Comparison of ENCODE assay signal across 8 mouse cellular contexts in genomic region chr17:56217670-56218069, GRCm38 (mm10). TPM values are rescaled to one million over a fixed set of nuclear protein-coding genes. Genes with fewer than 3 reads are reported as not detected.
DNase-seq lines count a peak whose midpoint lies in the region; ATAC-seq lines count a peak whose summit lies in the region.

No protein-coding gene starts in this region.

- peak overlapping the region; percentile 87 for H3K4me2 ChIP-seq in heart, embryonic 11.5 days
- peak overlapping the region; percentile 72 for H3K4me2 ChIP-seq in forebrain, embryonic 15.5 days (replicated peaks)
- H3K4me2 ChIP-seq in liver, embryonic 15.5 days, result peak overlapping the region; percentile 84

- peaks cover 14% of the 10 kb centered on the region for H3K4me1 ChIP-seq in heart, embryonic 11.5 days (ENCODE audit: control insufficient read depth, insufficient read depth, low read length)
- peaks cover 33% of the 10 kb centered on the region for H3K4me1 ChIP-seq in forebrain, embryonic 15.5 days
- peaks cover 47% of the 10 kb centered on the region for H3K4me1 ChIP-seq in liver, embryonic 15.5 days (replicated peaks)

- no peaks in the 10 kb centered on the region for H3K9me3 ChIP-seq in heart, embryonic 11.5 days (replicated peaks; ENCODE audit: control insufficient read depth, low read length)
- no peaks in the 10 kb centered on the region for H3K9me3 ChIP-seq in forebrain, embryonic 15.5 days
- H3K9me3 ChIP-seq in liver, embryonic 15.5 days (replicated peaks), result no peaks in the 10 kb centered on the region

- H3K36me3 ChIP-seq in heart, embryonic 11.5 days (ENCODE audit: control insufficient read depth, insufficient read depth, low read length), result peaks cover 2% of the 10 kb centered on the region; the same call in 1 of the 2 replicates
- H3K36me3 ChIP-seq in forebrain, embryonic 15.5 days, result no peaks in the 10 kb centered on the region
- 0 out of 2 replicates have a peak, but pooled peaks cover 3% of the 10 kb centered on the region for H3K36me3 ChIP-seq in liver, embryonic 15.5 days (replicated peaks)

- peak overlapping the region; percentile 90 for H3K4me3 ChIP-seq in heart, embryonic 11.5 days (ENCODE audit: low read depth, low read length)
- H3K4me3 ChIP-seq in forebrain, embryonic 15.5 days, result peak overlapping the region; percentile 77
- H3K4me3 ChIP-seq in liver, embryonic 15.5 days (replicated peaks), result peak overlapping the region; percentile 79

- H3K9ac ChIP-seq in heart, embryonic 11.5 days (ENCODE audit: low read depth, low read length), result peak overlapping the region; percentile 94
- H3K9ac ChIP-seq in forebrain, embryonic 15.5 days (replicated peaks), result peak overlapping the region; percentile 84
- peak overlapping the region; percentile 84 for H3K9ac ChIP-seq in liver, embryonic 15.5 days

- intact Hi-C loops in heart, postnatal 36 days (cut with DNase I), result loop anchor here (2.0 kb wide), 1 partner anchor 55 kb away; the partner anchor contains the start of gene Tnfaip8l1

- ATAC-seq in heart, embryonic 11.5 days (replicated peaks; ENCODE audit: insufficient number of reproducible peaks, low FRiP score, low TSS enrichment), result no peak
- ATAC-seq in forebrain, embryonic 15.5 days (replicated peaks), result no peak
- no peak for ATAC-seq in liver, embryonic 15.5 days (ENCODE audit: insufficient read depth)

- no peaks in the 10 kb centered on the region for H3K27me3 ChIP-seq in heart, embryonic 11.5 days (ENCODE audit: control insufficient read depth, insufficient read depth, low read length)
- no peaks in the 10 kb centered on the region for H3K27me3 ChIP-seq in forebrain, embryonic 15.5 days
- H3K27me3 ChIP-seq in liver, embryonic 15.5 days, result no peaks in the 10 kb centered on the region

- 65% methylated on average over 13 of the region's 13 CpGs for WGBS in heart, embryonic 11.5 days (ENCODE audit: insufficient replicate concordance)
- 65% methylated on average over 13 of the region's 13 CpGs for WGBS in forebrain, embryonic 15.5 days
- 68% methylated on average over 13 of the region's 13 CpGs for WGBS in liver, embryonic 15.5 days (ENCODE audit: insufficient replicate concordance)

- H3K27ac ChIP-seq in heart, embryonic 11.5 days (ENCODE audit: low read depth, low read length), result no peak overlapping the region
- H3K27ac ChIP-seq in forebrain, embryonic 15.5 days (replicated peaks), result no peak overlapping the region
- H3K27ac ChIP-seq in liver, embryonic 15.5 days (replicated peaks), result peak overlapping the region; percentile 84; the same call in 1 of the 2 replicates

- DNase-seq in heart, postnatal 36 days, result no peak
- peak; percentile 55 for DNase-seq in MN1 (ENCODE audit: low spot score)
- no peak for DNase-seq in urinary bladder, adult 18-20 months (ENCODE audit: low spot score in 2 of 2)
- no peak for DNase-seq in left cerebral cortex, adult 18-20 months (ENCODE audit: low spot score in 2 of 2)
- no peak for DNase-seq in Muller cell, postnatal 12 days (ENCODE audit: inconsistent ontology term)

RNA-seq across cellular contexts. Expression of gene Dpp9, which starts 1.0 kb away (rescaled TPM):
- polyA plus RNA-seq in heart, embryonic 11.5 days (2014; fragmentation: Nextera tagmentation; extraction: Ambion mirVana), result 21.4 and 23.2 TPM in 2 replicates
- total RNA-seq in heart, postnatal 36 days (2021), result 10 to 100 TPM; 38.4 to 43.0 TPM
- 30.7 and 31.2 TPM in 2 replicates for polyA plus RNA-seq in forebrain, embryonic 15.5 days (2015; fragmentation: Nextera tagmentation; extraction: Ambion mirVana)
- 19.6 and 22.9 TPM in 2 replicates for polyA plus RNA-seq in liver, embryonic 15.5 days (2015; fragmentation: Nextera tagmentation; extraction: Ambion mirVana)
- total RNA-seq in left cerebral cortex, adult 18-20 months (2021), result 10 to 100 TPM; 59.7 to 69.5 TPM

RNA-seq across cellular contexts. Expression of gene Mydgf, which starts 34.0 kb away (rescaled TPM):
- polyA plus RNA-seq in heart, embryonic 11.5 days (2014; fragmentation: Nextera tagmentation; extraction: Ambion mirVana), result 78.6 and 87.8 TPM in 2 replicates
- total RNA-seq in heart, postnatal 36 days (2021), result 10 to 100 TPM; 25.2 to 25.5 TPM
- 59.7 and 63.2 TPM in 2 replicates for polyA plus RNA-seq in forebrain, embryonic 15.5 days (2015; fragmentation: Nextera tagmentation; extraction: Ambion mirVana)
- 58.6 and 66.4 TPM in 2 replicates for polyA plus RNA-seq in liver, embryonic 15.5 days (2015; fragmentation: Nextera tagmentation; extraction: Ambion mirVana)
- total RNA-seq in left cerebral cortex, adult 18-20 months (2021), result 10 to 100 TPM; 38.8 to 40.9 TPM

RNA-seq across cellular contexts. Expression of gene Fem1a, which starts 38.9 kb away (rescaled TPM):
- polyA plus RNA-seq in heart, embryonic 11.5 days (2014; fragmentation: Nextera tagmentation; extraction: Ambion mirVana), result 17.9 and 19.3 TPM in 2 replicates
- 100 to 1,000 TPM; 106 to 111 TPM for total RNA-seq in heart, postnatal 36 days (2021)
- 21.4 and 22.9 TPM in 2 replicates for polyA plus RNA-seq in forebrain, embryonic 15.5 days (2015; fragmentation: Nextera tagmentation; extraction: Ambion mirVana)
- 5.7 and 6.4 TPM in 2 replicates for polyA plus RNA-seq in liver, embryonic 15.5 days (2015; fragmentation: Nextera tagmentation; extraction: Ambion mirVana)
- 10 to 100 TPM; 29.9 to 31.9 TPM for total RNA-seq in left cerebral cortex, adult 18-20 months (2021)

RNA-seq across cellular contexts. Expression of gene Tnfaip8l1, which starts 55.4 kb away (rescaled TPM):
- polyA plus RNA-seq in heart, embryonic 11.5 days (2014; fragmentation: Nextera tagmentation; extraction: Ambion mirVana), result 4.7 and 6.0 TPM in 2 replicates
- 1 to 10 TPM; 1.9 to 2.8 TPM for total RNA-seq in heart, postnatal 36 days (2021)
- 9.0 and 10.0 TPM in 2 replicates for polyA plus RNA-seq in forebrain, embryonic 15.5 days (2015; fragmentation: Nextera tagmentation; extraction: Ambion mirVana)
- 2.7 and 3.1 TPM in 2 replicates for polyA plus RNA-seq in liver, embryonic 15.5 days (2015; fragmentation: Nextera tagmentation; extraction: Ambion mirVana)
- 1 to 10 TPM; 6.8 to 7.9 TPM for total RNA-seq in left cerebral cortex, adult 18-20 months (2021)

RNA-seq across cellular contexts. Expression of gene Ticam1, which starts 58.9 kb away (rescaled TPM):
- polyA plus RNA-seq in heart, embryonic 11.5 days (2014; fragmentation: Nextera tagmentation; extraction: Ambion mirVana), result 10.4 and 11.4 TPM in 2 replicates
- 1 to 10 TPM; 8.7 to 8.8 TPM for total RNA-seq in heart, postnatal 36 days (2021)
- 1.3 and 1.7 TPM in 2 replicates for polyA plus RNA-seq in forebrain, embryonic 15.5 days (2015; fragmentation: Nextera tagmentation; extraction: Ambion mirVana)
- 3.2 and 3.7 TPM in 2 replicates for polyA plus RNA-seq in liver, embryonic 15.5 days (2015; fragmentation: Nextera tagmentation; extraction: Ambion mirVana)
- total RNA-seq in left cerebral cortex, adult 18-20 months (2021), result 1 to 10 TPM; 5.2 to 7.6 TPM
